Mouse (Mus musculus): ENCODE data around the gene Trpm5.

The Trpm5 gene

GRCm38 (mm10) chr7:143094592-143095553 lies at the start of gene Trpm5:
Gene Trpm5, minus strand, starts transcription at chr7:143094642.
- peak; percentile 26 to 67 for DNase-seq

- DNase-seq = no peak
Measured at GRCm38 (mm10) chr7:143142680-143143079, 48.2 kb upstream of the Trpm5 start.

DNA sequence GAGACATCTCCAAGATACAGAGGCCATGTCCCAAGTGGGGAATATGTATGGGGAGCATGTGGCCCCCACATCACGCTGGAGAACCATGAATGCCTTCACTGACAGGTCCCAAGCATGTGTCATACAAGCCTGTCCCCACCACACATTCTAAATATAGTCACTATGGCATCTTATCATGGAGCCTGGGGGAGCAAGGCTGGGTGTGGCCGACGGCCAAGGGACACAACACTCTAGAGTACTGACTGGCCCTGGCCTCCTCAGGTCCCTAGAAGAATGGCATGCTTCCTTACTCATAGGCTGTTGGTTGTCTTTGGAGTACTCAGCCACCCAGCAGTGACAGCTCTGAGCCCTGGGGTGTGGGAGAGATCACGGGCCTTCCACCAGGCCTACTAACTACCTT lies 45.5 kb upstream of the Trpm5 start:
- no peak for DNase-seq

DNA sequence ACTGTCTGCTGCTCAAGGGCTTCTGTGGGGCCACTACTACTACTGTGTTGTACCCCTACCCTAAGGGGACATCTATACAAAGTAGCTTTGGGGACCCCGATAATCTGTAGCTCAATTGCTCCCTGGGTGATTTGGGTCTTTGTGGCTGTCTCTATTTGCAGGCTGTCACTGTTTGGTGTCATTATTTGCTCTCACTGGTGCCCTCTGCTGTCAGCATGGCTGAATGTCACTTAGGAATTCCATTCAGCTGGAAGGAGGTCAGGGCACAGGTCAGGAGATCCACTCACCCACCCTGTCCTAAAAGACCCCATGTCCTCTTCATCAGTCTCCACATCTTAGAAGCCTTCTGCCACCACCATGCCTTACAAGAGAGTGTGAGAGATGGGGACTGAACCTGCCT lies 44.3 kb upstream of the Trpm5 start:
- DNase-seq = peak in 1 of 2 experiments; percentile 68

DNA sequence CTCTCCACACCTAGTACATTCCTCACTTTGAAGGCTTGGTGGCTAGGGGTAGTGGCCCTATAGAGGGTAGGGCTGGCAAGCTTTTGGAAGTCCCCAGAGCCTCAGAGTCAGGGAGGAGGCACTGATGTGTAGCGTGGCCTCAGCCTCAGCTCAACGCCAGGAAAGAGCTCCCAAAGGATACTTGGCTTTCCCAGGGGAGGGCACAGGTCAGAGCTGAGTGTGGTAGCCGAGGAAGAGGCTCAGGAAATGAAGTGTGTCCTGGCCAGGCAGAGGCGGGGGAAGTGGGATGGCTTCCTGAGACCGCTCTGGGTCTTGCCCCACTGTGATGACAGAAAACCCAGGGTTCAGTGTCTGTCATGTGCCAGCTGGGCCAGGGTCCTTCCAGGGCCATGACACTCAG lies 42.1 kb upstream of the Trpm5 start:
- DNase-seq = no peak

GRCm38 (mm10) chr7:143136125-143136524 lies 41.7 kb upstream of the Trpm5 start:
- DNase-seq = no peak

DNA sequence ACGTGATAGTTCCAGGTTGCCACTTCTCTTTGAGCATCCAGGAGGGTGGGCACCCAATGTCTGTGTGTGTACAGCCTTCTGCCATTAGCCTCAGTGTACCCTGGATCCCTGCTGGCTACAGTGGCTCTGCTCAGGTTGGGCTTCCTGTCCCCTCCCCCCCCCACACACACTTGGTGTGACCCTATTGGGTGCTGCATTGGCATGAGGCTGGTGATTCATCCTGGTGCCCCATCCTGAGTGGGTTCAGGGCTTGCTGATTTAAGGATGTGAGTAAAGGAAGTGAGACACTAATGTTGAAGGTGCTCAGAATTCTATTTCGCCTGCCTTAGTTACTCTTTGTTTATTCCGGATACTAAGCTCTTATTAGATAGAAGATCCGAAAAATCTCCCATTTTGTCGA lies 38.4 kb upstream of the Trpm5 start:
- DNase-seq = no peak

DNA sequence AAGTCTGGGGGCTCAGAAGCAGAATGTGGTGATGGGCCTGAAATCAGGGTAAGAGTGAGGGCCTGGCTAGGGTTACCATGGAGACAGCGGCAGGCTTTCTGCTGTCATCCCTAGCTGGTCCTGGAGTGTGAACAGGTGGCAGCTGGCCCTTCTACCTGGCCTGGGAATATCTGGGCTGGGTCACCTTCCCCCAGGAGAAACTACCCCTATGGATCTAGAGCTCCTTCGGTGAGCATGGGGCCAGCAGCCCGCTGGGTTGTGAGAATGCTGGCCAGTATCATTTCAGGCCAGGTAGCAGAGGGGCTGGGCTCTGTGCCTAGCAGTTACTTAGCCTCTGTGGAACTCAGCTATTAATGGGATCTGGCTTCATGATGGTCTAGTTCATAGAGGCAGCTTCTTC lies 30.5 kb upstream of the Trpm5 start:
- DNase-seq = no peak

DNA sequence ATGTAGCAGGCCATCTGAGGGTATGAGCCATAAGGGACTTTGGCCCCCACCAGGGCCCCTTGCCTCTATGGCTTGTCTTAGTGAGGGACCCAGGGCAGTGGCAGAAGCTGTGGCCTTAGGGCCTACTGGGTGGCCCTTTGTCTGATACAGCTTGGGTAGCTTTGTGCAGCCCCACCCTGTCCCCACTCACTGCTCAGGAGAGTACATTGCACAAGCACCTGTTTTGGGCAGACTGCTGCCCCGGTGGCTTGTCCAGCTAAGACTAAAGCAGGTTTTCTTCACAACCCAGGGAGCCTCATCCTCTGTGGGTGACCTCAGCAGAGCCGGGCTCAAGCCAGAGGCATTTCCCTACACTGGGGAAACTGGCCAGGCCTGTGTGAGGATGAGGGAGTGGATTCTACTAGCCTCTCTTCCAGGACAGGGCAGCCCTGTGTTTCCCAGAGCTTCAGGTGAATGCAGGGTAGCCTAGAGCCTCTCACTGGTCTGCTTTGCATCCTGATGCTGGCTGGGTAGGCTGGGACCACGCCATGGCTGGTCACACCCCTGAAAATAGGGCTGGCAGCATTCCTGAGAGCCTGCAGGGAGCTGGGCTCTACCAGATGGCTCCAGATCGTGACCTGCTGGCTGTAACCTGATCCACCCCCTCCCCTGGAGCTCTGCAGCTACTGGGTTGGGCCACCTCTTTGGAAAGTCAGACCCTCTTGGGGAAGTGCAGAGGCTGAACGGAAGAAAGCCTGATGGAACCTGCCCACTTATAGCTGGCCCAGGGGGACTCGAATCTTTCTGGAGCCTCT lies 29.6 kb upstream of the Trpm5 start:
- DNase-seq = peak; percentile 64 to 81

DNA sequence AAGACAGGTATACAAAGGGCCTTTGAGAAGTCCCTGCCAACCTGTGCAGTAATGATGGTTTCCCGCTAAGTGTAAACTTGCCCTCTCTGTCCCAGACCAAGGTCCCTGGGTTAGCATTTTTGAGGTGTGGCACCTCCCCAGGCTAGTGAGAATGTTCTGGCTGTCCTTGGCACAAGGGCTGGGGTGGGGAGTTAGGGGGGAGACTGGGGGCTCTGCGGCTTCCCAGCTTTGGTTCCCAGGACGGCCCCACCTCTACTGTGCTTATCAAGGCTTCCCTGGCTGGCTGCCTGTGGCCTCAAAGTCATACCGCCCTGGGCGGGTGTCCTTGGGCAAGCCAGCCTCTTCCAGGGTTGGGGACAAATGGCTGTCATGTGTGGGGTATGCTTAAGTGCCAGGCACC lies 27.7 kb upstream of the Trpm5 start:
- DNase-seq = no peak

- no peak for DNase-seq
Measured at GRCm38 (mm10) chr7:143119826-143120225, 25.4 kb upstream of the Trpm5 start.

GRCm38 (mm10) chr7:143119407-143119806 lies 25.0 kb upstream of the Trpm5 start:
- DNase-seq = peak; percentile 43 to 61

- DNase-seq = no peak
Measured at GRCm38 (mm10) chr7:143116521-143116920, 22.1 kb upstream of the Trpm5 start.

DNA sequence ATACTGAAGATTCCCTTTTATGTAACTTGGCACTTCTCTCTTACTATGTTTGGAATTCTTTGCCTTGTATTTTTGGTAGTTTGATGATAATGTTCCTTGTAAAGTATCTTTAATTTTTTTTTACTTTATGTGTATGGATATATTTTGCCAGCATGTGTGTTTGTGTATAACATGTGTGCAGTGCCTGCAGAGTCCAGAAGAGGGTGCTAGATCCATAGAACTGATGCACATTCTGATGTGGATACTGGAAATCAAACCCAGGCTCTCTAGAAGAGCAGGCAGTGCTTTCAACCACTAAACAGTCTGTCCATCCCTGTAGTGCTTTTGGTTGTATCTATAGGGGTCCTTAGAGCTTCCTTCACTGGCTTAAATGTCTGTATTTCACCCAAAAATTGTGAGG lies 20.3 kb upstream of the Trpm5 start:
- no peak for DNase-seq

DNA sequence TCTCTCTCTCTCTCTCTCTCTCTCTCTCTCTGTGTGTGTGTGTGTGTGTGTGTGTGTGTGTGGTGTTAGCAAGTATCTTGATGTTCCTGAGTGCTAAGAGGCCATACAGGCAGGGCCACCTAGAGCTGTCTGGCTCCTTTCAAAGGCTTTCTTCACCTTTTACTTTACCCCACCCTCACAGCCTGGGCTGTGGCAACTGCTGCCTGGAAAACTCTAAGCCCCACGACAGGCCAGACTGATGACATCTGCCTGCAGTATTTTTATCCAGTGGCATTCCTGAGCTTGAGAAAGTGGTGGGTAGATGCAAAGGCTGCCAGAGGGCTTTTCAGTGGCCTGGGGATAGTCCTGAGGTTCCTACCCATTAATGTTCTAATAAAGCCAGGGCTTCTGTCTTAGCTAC lies 18.0 kb upstream of the Trpm5 start:
- no peak for DNase-seq

DNA sequence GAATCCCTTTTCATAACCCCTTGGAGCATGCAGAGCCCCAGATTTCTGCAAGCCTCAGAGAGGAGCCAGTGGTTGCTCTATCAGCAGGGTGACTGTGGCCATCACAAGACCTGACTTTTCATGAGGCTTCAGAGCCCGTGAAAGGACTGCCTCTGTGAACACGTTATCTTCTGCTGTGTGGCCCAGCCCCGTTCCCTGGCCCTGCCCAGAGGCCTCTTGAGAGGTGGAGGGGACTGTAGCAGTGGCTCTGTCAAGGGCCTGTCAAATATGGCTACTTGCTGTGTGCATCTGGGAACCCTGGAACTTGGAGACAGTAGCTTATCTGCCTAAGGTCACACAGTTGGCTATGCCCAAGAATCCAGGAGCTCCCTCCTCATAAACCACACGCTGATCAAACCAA lies 17.3 kb upstream of the Trpm5 start:
- no peak for DNase-seq

- DNase-seq = no peak
Measured at GRCm38 (mm10) chr7:143110803-143111202, 16.4 kb upstream of the Trpm5 start.

DNA sequence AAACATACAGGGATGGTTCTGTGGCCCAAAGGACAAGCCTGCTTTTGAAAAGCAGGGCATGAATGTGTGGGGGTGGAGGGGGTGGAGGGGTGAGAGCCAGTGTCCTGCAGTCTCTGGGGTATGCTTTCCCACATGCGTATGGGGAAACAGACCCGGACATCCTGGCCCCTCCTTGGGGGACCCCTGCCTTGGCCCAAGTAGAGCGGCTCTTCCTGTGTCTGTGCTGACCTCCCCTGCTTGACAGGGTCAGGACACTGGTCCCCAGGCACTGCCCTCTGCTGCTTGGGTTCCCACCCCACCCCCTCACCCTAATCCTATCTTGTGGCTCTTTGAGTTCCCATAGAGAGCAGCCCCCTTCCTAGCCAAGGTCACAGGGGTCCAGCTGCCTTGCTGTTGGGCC lies 15.3 kb upstream of the Trpm5 start:
- DNase-seq = no peak

- no peak for DNase-seq
Measured at GRCm38 (mm10) chr7:143108996-143109660, 14.7 kb upstream of the Trpm5 start.

GRCm38 (mm10) chr7:143108200-143108599 lies 13.8 kb upstream of the Trpm5 start:
- peak; percentile 61 to 75 for DNase-seq

DNA sequence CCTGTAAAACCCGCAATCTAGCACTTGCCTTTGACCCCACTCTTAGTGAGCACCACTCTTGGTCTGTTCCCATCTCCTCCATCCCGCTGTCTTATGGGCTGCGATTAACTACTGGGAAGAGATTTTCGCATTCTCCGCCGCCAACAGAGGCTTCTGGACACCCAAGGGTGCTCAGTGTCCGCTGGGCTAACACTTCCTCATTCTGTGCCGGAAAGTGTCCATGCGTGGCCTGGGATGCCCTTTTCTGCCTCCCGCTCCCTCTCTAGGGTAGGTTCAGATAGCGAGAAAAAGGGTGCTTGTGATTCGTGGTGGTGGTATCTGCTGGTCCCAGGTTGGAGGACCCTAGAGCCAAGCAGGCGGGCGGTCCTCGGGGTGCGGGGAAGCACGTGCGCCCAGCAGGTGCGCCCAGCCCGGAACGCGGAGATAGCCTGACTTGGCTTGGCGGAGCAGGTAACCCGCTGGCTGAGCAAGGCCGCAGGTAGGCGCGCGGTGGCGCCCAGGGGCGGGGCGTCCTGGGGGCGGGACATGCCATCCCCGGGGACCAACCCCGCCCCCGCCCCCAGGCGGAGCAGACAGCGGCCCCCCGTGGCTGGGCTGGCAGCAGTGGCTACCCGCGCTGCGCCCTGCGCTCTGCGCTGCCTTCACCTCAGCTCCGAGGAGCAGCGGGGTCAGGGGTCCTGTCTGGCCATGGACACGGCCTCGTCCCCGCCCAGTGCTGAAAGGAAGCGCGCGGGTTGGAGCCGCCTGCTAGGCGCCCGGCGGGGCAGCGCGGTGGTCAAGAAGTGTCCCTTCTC lies 12.4 kb upstream of the Trpm5 start:
- DNase-seq = peak; percentile 76

DNA sequence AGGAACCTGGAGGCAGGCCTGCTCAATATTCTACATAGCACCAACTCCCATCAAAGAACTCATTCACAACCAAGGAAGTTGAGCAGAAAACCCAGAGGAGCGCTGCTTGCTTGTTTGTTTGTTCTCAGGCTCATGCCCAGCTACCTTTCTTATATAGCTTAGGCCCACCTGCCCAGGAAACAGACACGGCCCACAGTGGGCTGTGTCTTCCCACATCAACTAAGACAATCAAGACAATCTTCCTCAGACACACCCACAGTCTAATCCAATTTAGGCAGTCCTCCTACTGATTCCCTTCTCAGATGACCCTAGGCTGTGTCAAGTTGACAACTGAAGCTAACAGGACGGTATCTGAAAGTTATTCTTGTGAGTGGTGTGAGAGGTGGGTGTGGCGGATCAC lies 11.6 kb upstream of the Trpm5 start, which contains the start of gene Kcnq1:
Gene Kcnq1, plus strand, starts transcription at position 301 of the 400 bp plus-strand sequence.
- DNase-seq = no peak

Data from kidney, adult 8-10 months (tissue).